In the genomic region with DNA sequence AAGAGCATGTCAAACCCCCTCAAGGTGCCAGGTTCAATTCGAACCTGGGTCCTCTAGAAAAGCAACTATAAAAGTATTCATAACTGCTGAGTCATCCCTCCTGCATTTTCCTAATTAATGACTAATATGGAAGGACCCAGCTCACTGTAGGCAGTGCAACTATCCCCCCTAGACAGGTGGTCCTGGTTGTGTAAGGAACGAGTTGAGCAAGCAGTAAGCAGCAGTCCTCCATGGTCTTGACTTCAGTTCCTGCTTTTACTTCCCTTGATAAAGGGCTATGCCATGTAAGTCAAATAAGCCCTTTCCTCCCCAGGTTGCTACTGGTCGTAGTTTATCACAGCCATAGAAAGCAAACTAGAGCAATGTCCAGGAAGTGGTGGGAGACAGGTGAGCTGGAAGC, we compare ENCODE assay signal across 29 mouse cellular contexts. TPM values are rescaled to one million over a fixed set of nuclear protein-coding genes. Genes with fewer than 3 reads are reported as not detected.
"Had no signal": no experiment of that assay in that cellular context is flagged by ENCODE, and none has a peak within 500 bp of the region (broad histone marks: within the 10 kb centered on the region; RNA-seq: fewer than 3 reads in every experiment).

No protein-coding gene starts in this region.

- H3K9me3 ChIP-seq: liver, embryonic 13.5 days; liver, embryonic 15.5 days; lung, embryonic 15.5 days; midbrain, embryonic 13.5 days; neural tube, embryonic 13.5 days; neural tube, embryonic 15.5 days; stomach, embryonic 15.5 days had no signal

- H3K27ac ChIP-seq: liver, embryonic 13.5 days; liver, embryonic 15.5 days; lung, embryonic 15.5 days; macrophage; midbrain, embryonic 13.5 days; neural tube, embryonic 13.5 days; neural tube, embryonic 15.5 days; stomach, embryonic 15.5 days; stomach, postnatal 0 days had no signal

- H3K9ac ChIP-seq: liver, embryonic 13.5 days; liver, embryonic 15.5 days; liver, postnatal 0 days; lung, embryonic 15.5 days; midbrain, embryonic 13.5 days; neural tube, embryonic 13.5 days; neural tube, embryonic 15.5 days; stomach, embryonic 15.5 days had no signal

- H3K27me3 ChIP-seq: liver, embryonic 13.5 days; liver, embryonic 15.5 days; lung, embryonic 15.5 days; megakaryocyte, embryonic 14.5 days; midbrain, embryonic 13.5 days; neural tube, embryonic 13.5 days; neural tube, embryonic 15.5 days; stomach, embryonic 15.5 days had no signal

- DNase-seq: liver, embryonic 13.5 days; liver, postnatal 0 days; lung, adult 2 months; lung, postnatal 14 days; lung, postnatal 36 days; retina, postnatal 1 day; right cerebral cortex, adult 18-20 months; right cerebral cortex, postnatal 25 days; right cerebral cortex, postnatal 4 days; spleen, adult 18-20 months; thymus, adult 2 months; thymus, postnatal 25 days had no signal

- ATAC-seq: liver, postnatal 0 days; lung, postnatal 0 days; midbrain, embryonic 13.5 days; midbrain, embryonic 16.5 days had no signal

- H3K4me3 ChIP-seq: liver, embryonic 13.5 days; liver, embryonic 15.5 days; lung, embryonic 15.5 days; megakaryocyte, embryonic 14.5 days; midbrain, embryonic 13.5 days; myocyte; neural tube, embryonic 13.5 days; neural tube, embryonic 15.5 days; stomach, embryonic 15.5 days had no signal

- H3K4me2 ChIP-seq: liver, embryonic 13.5 days; liver, embryonic 15.5 days; lung, embryonic 15.5 days; midbrain, embryonic 11.5 days; midbrain, embryonic 13.5 days; neural tube, embryonic 13.5 days; neural tube, embryonic 15.5 days; stomach, embryonic 15.5 days had no signal

RNA-seq across cellular contexts. Expression of a gene that starts 38.5 kb away (rescaled TPM):
- polyA plus RNA-seq: liver, embryonic 13.5 days; liver, embryonic 15.5 days; liver, postnatal 0 days; lung, adult 2 months; lung, embryonic 15.5 days; macrophage; midbrain, embryonic 11.5 days; midbrain, embryonic 13.5 days; midbrain, embryonic 16.5 days; myocyte; neural tube, embryonic 11.5 days; neural tube, embryonic 13.5 days; neural tube, embryonic 15.5 days; small intestine, adult 2 months; stomach, embryonic 15.5 days; testis, adult 2 months; thymus, adult 2 months; urinary bladder, adult 2 months had no signal
